Mouse (Mus musculus): ENCODE measurements at regions not wholly inside any gene's neighbourhood (a gene's known extent, or its start where the extent isn't known, plus 50 kb on each side); places are given as distances from the start of the nearest gene placed in this dataset.

- DNase-seq (ENCODE audit: low spot score in 2 of 2): no peak
Measured at GRCm38 (mm10) chr4:54601671-54602512, 343.0 kb upstream of the Zfp462 start.

- DNase-seq (ENCODE audit: low spot score in 2 of 2): no peak
Measured at GRCm38 (mm10) chr4:54602513-54603205, 342.2 kb upstream of the Zfp462 start.

- no peak for DNase-seq (ENCODE audit: low spot score in 2 of 2)
Measured at GRCm38 (mm10) chr4:54610101-54610500, 334.7 kb upstream of the Zfp462 start.

DNA sequence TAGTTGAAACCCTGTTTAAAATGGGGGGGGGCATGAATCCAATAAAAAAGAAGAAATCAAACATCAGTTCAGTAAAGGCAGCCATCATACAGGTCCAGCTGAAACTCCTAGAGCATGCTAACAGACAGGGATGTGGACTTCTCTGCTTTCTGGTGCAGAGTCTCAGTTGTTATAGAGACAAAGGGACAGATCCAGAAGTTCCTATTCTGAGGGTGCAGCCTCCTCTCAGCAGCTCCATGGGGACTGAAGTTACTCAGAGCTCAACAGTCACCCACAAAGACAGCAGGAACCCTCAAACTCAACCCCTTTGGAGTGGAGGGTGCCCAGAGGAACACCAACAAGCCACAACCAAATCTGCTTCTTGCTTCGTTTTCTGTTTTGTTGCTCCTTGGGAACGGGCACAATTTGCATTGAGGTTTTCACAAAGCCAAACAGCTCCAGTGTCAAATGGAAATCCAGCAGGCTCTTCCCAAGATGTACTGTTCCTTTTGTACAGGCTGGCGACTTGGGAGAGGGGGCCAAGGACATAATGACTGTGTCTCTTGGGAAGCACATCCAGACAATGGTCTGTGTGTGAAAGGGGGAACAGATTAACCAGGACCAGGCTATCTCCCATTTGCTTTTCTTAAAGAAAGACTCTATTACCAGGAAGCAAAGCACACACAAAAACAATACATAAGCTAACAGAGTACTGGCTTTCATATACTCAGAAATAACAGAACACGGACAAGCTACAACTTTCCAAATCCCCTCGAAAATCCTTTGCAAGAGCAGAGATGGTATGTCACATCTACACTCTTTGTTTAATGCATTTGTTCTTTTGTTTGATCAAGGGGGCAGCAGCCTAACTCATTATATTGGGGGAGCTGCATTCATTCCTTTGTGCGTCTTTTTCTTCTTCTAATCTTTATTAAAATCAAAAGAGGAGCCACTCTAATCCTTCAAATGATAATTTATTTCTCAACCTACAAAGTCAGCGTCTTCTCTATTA lies 332.6 kb upstream of the Zfp462 start:
- no peak for DNase-seq (ENCODE audit: low spot score in 2 of 2)

GRCm38 (mm10) chr4:54613076-54613475 lies 331.8 kb upstream of the Zfp462 start:
- DNase-seq (ENCODE audit: low spot score in 2 of 2): no peak

DNA sequence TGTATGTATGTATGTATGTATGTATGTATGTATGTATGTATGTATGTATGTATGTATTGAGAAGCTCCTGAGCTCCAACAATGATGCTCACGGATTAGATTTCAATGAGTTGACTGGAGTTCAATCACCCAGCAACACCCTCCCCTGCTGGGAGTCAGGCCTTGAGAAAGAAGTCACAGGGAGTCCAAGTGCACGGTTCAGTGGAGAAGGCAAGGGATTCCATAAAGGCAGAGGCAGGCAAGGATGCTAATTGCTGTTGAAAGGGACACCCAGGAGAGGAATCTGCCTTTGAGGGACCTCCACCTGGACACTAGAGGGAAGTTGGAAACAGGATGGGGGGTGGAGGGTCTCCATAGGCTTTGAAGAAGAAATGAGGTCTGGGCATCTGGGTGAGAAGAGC lies 331.2 kb upstream of the Zfp462 start:
- no peak for DNase-seq (ENCODE audit: low spot score in 2 of 2)

GRCm38 (mm10) chr4:54615886-54616285 lies 329.0 kb upstream of the Zfp462 start:
- DNase-seq (ENCODE audit: low spot score in 2 of 2): no peak

DNA sequence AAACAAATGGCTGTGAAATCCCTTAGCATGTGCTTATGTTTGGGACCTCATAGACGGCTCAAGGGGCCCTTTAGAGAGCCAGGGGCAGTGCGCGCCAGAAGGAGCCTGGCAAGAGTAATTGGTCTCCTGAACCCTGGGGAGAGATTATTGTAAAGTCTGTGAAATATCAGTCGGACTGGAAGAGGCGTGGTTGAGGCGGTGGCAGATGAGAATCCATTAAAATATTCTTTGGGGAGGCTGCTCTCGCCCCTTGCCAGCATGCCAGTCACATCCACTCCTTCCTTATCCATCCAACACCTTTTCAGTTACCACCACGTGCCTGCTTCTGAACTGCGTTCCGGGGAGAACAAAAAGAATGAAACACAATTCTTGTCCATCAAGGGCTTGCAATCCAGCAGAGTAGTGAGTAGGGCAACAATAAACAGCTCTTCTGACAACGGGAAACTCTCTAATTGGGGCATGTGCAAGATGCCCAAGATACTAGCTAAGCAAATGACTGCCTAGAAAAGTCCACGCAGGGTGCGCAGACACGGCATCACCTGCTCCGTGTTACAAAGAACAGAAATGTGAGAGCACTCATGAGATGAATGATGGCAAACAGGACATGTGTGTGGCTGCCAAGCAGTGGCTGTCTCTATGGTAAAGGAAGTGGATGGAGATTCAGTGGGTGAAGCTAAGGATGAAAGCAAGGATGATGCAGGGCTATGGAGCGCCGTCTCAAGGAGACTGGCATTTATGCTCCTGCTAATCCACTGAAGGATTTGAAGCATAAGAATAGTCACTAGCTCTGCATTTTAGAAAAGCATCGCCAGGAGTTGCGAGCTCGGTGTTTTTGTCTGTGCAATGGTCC lies 320.6 kb upstream of the Zfp462 start:
- no peak for DNase-seq (ENCODE audit: low spot score in 2 of 2)

DNA sequence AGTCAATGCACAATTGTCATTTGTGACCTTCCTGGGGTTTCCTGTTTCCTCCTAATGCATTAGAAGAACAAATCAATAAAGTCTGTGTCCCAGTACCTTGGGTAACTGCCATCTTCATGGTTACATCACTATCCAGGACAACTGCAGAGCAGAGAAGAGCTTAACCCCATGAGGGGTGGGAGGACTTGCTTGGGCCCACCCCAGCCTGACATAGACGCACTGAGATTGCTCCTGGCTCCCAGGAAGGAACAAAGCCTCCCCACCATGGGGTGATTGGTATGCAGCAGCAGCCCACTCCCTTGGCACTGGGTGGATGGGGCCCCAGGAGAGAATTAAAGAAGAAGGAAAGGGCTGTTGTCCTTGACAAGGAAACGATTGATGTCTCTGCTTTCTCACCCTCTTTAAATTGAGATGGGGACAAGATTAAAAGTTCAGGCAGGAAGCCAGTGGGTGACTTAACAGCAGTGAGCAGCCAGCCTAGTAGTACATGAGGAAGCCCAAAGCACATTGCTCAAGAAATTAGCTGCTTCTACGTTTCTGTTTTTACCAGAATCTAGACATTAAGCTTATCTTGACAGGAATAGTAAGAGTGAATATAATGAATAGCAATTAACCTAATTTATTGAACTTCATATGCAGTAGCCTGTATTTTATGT lies 307.7 kb upstream of the Zfp462 start:
- no peak for DNase-seq (ENCODE audit: low spot score in 2 of 2)

DNA sequence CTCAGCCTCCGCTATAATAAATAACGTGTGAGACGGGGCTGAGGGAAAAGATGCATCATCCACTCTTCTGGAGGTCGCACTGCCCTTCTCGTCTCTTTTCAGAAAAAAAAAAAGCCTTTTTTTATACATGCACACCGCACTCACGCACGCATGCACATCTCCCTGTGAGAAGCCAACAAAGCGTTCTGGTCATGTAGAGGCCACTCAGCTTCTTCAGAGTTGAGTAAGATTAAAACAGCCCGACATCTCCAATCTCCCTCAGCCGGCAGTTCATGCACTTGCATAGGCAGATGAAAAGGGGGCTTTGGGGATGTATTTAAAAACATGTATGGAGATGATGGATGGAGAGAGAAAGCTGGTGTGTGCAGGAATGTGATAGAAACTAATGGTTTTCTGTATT lies 298.8 kb upstream of the Zfp462 start:
- no peak for DNase-seq (ENCODE audit: low spot score in 2 of 2)

- DNase-seq (ENCODE audit: low spot score in 2 of 2): no peak
Measured at GRCm38 (mm10) chr4:54646459-54646858, 298.4 kb upstream of the Zfp462 start.

DNA sequence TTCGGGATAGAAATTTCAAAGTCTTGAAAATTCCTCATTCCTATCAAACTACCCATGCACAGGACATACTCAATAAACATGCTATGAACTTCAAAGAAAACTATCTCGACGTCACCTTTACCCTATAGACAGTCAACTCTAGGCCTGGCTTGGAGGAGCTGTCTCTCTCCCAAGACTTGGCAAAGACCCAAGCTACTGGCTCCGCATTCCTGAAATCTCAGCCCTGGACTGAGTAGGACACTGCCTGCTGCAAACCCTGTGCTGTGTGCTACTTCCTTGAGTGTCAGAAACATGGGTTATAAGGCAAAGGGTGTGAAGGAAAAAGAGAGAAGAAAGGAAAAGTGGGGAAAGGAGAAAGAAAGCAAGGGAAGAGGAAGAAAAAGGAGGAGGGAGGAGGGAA lies 296.6 kb upstream of the Zfp462 start:
- no peak for DNase-seq (ENCODE audit: low spot score in 2 of 2)

GRCm38 (mm10) chr4:54651646-54652110 lies 293.2 kb upstream of the Zfp462 start:
- DNase-seq (ENCODE audit: low spot score in 2 of 2): no peak

DNA sequence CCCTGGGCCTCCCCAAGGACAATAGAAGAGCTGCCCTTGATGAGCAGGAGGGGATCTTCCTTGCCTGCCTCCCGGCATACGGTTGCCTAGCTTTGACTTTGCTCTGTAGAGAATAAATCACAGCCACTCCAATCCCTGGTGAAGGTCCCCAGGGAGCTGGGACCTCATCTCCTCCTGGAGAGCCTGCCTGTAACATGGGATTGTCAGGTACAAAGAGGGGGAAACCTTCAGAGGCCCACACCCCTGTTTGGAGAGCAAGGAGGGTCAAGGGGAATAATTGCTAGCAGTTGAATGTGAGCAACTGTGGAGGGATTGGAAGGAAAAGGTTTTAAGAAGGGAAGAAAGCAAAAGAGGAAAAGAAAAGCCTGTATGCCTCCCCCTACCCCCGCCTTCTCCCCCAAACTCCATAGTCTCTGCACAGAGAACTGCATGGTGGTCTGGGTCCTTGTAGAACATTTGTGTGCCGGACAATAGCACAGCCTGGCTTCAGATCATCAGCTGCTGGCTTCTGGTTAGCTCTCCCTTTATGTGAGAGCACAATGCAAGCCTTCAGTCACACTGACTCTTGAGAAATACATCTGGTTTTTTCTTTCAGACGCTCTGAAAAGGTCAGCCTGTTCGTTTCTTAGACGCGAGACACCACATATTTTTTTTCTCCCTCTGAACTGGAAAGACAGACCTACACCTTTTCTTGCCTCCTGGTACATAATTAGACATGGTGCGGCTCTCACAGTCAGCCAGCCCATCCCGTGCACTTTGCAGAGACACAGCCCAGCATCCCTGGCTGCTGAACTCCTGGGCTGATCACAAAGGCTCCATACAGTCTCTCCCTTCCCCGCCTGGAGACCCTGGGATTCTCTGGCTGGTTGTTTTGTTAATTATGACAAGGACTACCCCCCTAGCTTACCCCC lies 292.5 kb upstream of the Zfp462 start:
- DNase-seq (ENCODE audit: low spot score in 2 of 2): no peak

DNA sequence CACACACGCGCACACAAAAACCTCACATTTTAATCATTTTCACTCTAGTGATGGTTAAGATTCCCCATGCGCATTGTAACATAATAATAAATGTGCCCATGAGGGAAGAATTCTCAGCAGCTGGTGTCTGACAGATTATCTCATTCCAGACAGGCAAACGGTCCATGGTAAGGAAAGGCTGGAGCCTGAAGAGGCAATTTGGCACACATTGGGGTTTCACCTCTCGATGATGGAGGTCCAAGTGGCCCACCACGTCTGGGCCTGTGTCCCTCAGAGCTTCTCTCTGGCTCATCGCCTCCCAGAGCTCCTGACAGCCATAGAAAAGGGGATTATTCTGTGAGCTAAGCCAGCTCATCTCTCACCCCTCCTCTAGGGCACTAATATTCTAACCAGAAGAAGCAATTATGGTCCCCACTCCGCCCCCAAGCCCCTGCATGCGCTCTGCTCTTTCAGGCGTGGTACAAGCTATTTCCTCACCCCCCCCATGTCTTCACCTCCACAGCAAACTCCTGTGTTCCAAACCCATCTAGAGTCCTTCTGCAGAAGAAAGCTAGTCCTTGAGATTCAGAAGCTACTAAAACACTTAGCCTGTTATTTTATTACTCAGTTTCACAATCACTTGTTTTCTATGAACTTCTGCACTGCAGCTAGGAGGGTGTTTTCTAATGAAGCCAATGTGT lies 291.6 kb upstream of the Zfp462 start:
- no peak for DNase-seq (ENCODE audit: low spot score in 2 of 2)
